Mouse (Mus musculus): ENCODE measurements around the gene Atn1.

GRCm38 (mm10) chr6:124694166-124694955 lies 62.0 kb downstream of the Atn1 start:
- TF ChIP-seq MAFK (IDR thresholded peaks at IDR 0.05; ENCODE audit: insufficient read depth, low read depth, low read length): no peak
- TF ChIP-seq ZNF384 (IDR thresholded peaks at IDR 0.05; ENCODE audit: low read depth, low read length): no peak
- no peak for TF ChIP-seq CHD2 (IDR thresholded peaks at IDR 0.05; ENCODE audit: low read depth, low read length)

Data from ES-E14 (cell line).